Mouse (Mus musculus): ENCODE data around the gene Npy. TPM values are rescaled to one million over a fixed set of nuclear protein-coding genes. Genes with fewer than 3 reads are reported as not detected.

Gene Npy
- total RNA-seq (2021) = not detected

- DNase-seq = peak; percentile 23 to 27
- intact Hi-C loops (cut with DNase I) = no loop called here
These were observed at the start of gene Npy for GRCm38 (mm10) chr6:49821961-49822870. TSS of gene Npy (plus strand) at chr6:49822710.

- intact Hi-C loops (cut with DNase I) = no loop called here
- no peak for DNase-seq
These were observed 47.5 kb upstream of the Npy start for GRCm38 (mm10) chr6:49775006-49775405.

GRCm38 (mm10) chr6:49778109-49778508, 44.4 kb upstream of the Npy start:
- DNase-seq = no peak

GRCm38 (mm10) chr6:49778729-49779128, 43.8 kb upstream of the Npy start:
- intact Hi-C loops (cut with DNase I) = no loop called here
- no peak for DNase-seq

More at GRCm38 (mm10) chr6:49778109-49778508, 44.4 kb upstream of the Npy start:
- intact Hi-C loops (cut with DNase I) = no loop called here

GRCm38 (mm10) chr6:49779606-49780005, 42.9 kb upstream of the Npy start:
- intact Hi-C loops (cut with DNase I) = no loop called here
- no peak for DNase-seq

GRCm38 (mm10) chr6:49780846-49781400, 41.6 kb upstream of the Npy start:
- DNase-seq = no peak

GRCm38 (mm10) chr6:49781852-49782251, 40.7 kb upstream of the Npy start:
- intact Hi-C loops (cut with DNase I) = no loop called here
- DNase-seq = no peak

More at GRCm38 (mm10) chr6:49780846-49781400, 41.6 kb upstream of the Npy start:
- intact Hi-C loops (cut with DNase I) = no loop called here

GRCm38 (mm10) chr6:49782679-49783078, 39.8 kb upstream of the Npy start:
- intact Hi-C loops (cut with DNase I) = no loop called here
- DNase-seq = no peak

GRCm38 (mm10) chr6:49792524-49792923, 30.0 kb upstream of the Npy start:
- no peak for DNase-seq
- intact Hi-C loops (cut with DNase I) = no loop called here

- DNase-seq = no peak
- intact Hi-C loops (cut with DNase I) = no loop called here
These were observed 18.4 kb upstream of the Npy start for GRCm38 (mm10) chr6:49804105-49804504.

GRCm38 (mm10) chr6:49808076-49808475, 14.4 kb upstream of the Npy start:
- intact Hi-C loops (cut with DNase I) = no loop called here
- DNase-seq = no peak

- no peak for DNase-seq
- intact Hi-C loops (cut with DNase I) = no loop called here
These were observed 5.3 kb upstream of the Npy start for GRCm38 (mm10) chr6:49817183-49817582.

GRCm38 (mm10) chr6:49817625-49818024, 4.9 kb upstream of the Npy start:
- intact Hi-C loops (cut with DNase I) = no loop called here
- no peak for DNase-seq

GRCm38 (mm10) chr6:49822871-49823230, 341 bp downstream of the Npy start:
- DNase-seq = peak in 1 of 2 experiments; percentile 2

GRCm38 (mm10) chr6:49823371-49823770, 861 bp downstream of the Npy start:
- intact Hi-C loops (cut with DNase I) = no loop called here
- DNase-seq = no peak

More at GRCm38 (mm10) chr6:49822871-49823230, 341 bp downstream of the Npy start:
- intact Hi-C loops (cut with DNase I) = no loop called here

- intact Hi-C loops (cut with DNase I) = no loop called here
- no peak for DNase-seq
These were observed 1.3 kb downstream of the Npy start for GRCm38 (mm10) chr6:49823821-49824220.

- DNase-seq = no peak
- intact Hi-C loops (cut with DNase I) = no loop called here
These were observed 9.1 kb downstream of the Npy start for GRCm38 (mm10) chr6:49831579-49831978.

- no peak for DNase-seq
- intact Hi-C loops (cut with DNase I) = no loop called here
These were observed 34.3 kb downstream of the Npy start for GRCm38 (mm10) chr6:49856830-49857229.

GRCm38 (mm10) chr6:49867571-49867970, 45.1 kb downstream of the Npy start:
- no peak for DNase-seq
- intact Hi-C loops (cut with DNase I) = no loop called here

- no peak for DNase-seq
- intact Hi-C loops (cut with DNase I) = no loop called here
These were observed 48.6 kb downstream of the Npy start for GRCm38 (mm10) chr6:49871071-49871470.

GRCm38 (mm10) chr6:49873556-49873955, 51.0 kb downstream of the Npy start:
- intact Hi-C loops (cut with DNase I) = no loop called here

GRCm38 (mm10) chr6:49875160-49875559, 52.6 kb downstream of the Npy start:
- no peak for DNase-seq
- intact Hi-C loops (cut with DNase I) = no loop called here

More at GRCm38 (mm10) chr6:49873556-49873955, 51.0 kb downstream of the Npy start:
- no peak for DNase-seq

All from heart, postnatal 10 days (tissue).